Mouse (Mus musculus) forebrain, postnatal 0 days (tissue): Measurements from ENCODE around the gene Camk1d. TPM values are rescaled to one million over a fixed set of nuclear protein-coding genes. Genes with fewer than 3 reads are reported as not detected.

Source experiments
- ATAC-seq: fragments of 200-750 bp; cut with Nextera tagmentation; 2 replicates; pipeline ENCODE4 v1.8.0; 2017; ENCODE audit warnings: mild to moderate bottlenecking, moderate library complexity
- DNase-seq: peaks from one replicate; pipeline ENCODE4 v3.0.0-alpha.2; 2015
- H3K27ac ChIP-seq: fragments of 300-500 bp; sonication (generic); 2 replicates; pipeline ENCODE4 v1.5.1; 2014; ENCODE audit warnings: low read depth, mild to moderate bottlenecking, antibody characterized with exemption, low read length, moderate library complexity, mixed read lengths
- H3K27me3 ChIP-seq: fragments of 300-500 bp; sonication (generic); 2 replicates; pipeline ENCODE4 v1.6.1; 2014; ENCODE audit warnings: mild to moderate bottlenecking, low read length, mixed read lengths; ENCODE audit not compliant: insufficient read depth
- H3K36me3 ChIP-seq: fragments of 300-500 bp; sonication (generic); 2 replicates; pipeline ENCODE4 v1.6.1; 2014; ENCODE audit warnings: mild to moderate bottlenecking, moderate library complexity; ENCODE audit not compliant: insufficient read depth
- H3K4me1 ChIP-seq: fragments of 300-500 bp; sonication (generic); 2 replicates; pipeline ENCODE4 v1.6.1; 2014; ENCODE audit warnings: antibody characterized with exemption; ENCODE audit not compliant: insufficient read depth
- H3K4me2 ChIP-seq: fragments of 300-500 bp; sonication (generic); 2 replicates; pipeline ENCODE4 v1.6.1; 2014; ENCODE audit warnings: low read depth, mild to moderate bottlenecking, moderate library complexity
- H3K4me3 ChIP-seq: fragments of 300-500 bp; sonication (generic); 2 replicates; pipeline ENCODE4 v1.5.1; 2014; ENCODE audit warnings: low read depth, low read length, mixed read lengths
- H3K9ac ChIP-seq: fragments of 300-500 bp; sonication (generic); 2 replicates; pipeline ENCODE4 v1.6.1; 2014; ENCODE audit warnings: mild to moderate bottlenecking
- H3K9me3 ChIP-seq: fragments of 300-500 bp; sonication (generic); 2 replicates; pipeline ENCODE4 v1.6.1; 2016; ENCODE audit warnings: low read length
- CTCF ChIP-seq: sonication (generic); IDR thresholded peaks from 2 replicates; pipeline ENCODE4 v1.5.1; 2016; ENCODE audit warnings: antibody characterized with exemption, control low read depth, low read depth
- WGBS: fragments of 180-500 bp; shearing (Covaris S2); extraction: QIAGEN DNeasy Blood & Tissue Kit; methylation state at CpG from one replicate; pipeline ENCODE4 v1.1.7; 2014; 5-methylcytosine and 5-hydroxymethylcytosine counted together
- polyA plus RNA-seq: library from polyadenylated mRNA; unstranded; fragments of >200 nt; fragmentation: Nextera tagmentation; extraction: Ambion mirVana; gene quantifications from 2 replicates; pipeline ENCODE4 v1.2.1, GENCODE M21; 2015
- total RNA-seq: library from RNA; depleted of rRNA; stranded (reverse); fragments of >200 nt; gene quantifications from 2 replicates; pipeline ENCODE4 v1.2.3, GENCODE M21; 2014

The Camk1d gene
- total and polyA plus RNA-seq, 2 experiments from 2014 or later, result 10.5 to 29.0 TPM

DNA sequence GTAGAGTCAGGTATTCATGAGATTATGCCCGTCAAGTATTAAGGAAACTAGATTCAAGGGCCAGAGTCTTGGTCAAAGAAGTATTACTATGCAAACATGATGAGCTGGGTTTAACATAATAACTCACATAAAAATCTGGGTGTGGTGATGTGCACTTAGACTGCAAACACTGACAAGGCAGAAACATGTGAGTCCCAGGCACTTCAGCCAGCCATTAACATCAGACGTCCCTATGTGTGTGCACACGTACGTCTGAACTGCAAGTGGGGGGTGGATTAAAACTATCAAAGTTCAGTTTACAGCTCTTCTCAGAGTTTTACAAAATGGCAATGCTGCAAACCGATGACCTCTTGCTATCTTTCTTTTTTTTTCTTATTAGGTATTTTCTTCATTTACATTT, 68.0 kb downstream of the Camk1d start:
- 89% methylated on average over 5 of the region's 5 CpGs for WGBS
- no peak overlapping the region for H3K9ac ChIP-seq
- H3K9me3 ChIP-seq, result no peaks in the 10 kb centered on the region

GRCm38 (mm10) chr2:5645584-5645983, 68.7 kb downstream of the Camk1d start:
- Histone ChIP-seq H3K9me3 (no peaks in the 10 kb centered on the region), H3K27me3 (no peaks in the 10 kb centered on the region), H3K9ac (no peak overlapping the region), H3K36me3 (no peaks in the 10 kb centered on the region), H3K4me1 (peaks cover 3% of the 10 kb centered on the region), H3K27ac (no peak overlapping the region), H3K4me3 (no peak overlapping the region), H3K4me2 (no peak overlapping the region)
- WGBS, result 83% methylated on average over 2 of the region's 2 CpGs
- no peak for DNase-seq
- ATAC-seq, result no peak
- no peak for TF ChIP-seq CTCF

More for the DNA sequence above, 68.0 kb downstream of the Camk1d start:
- H3K27ac ChIP-seq, result no peak overlapping the region
- ATAC-seq, result no peak
- no peak for TF ChIP-seq CTCF
- DNase-seq, result no peak
- no peaks in the 10 kb centered on the region for H3K27me3 ChIP-seq
- peaks cover 3% of the 10 kb centered on the region for H3K4me1 ChIP-seq
- H3K36me3 ChIP-seq, result no peaks in the 10 kb centered on the region
- no peak overlapping the region for H3K4me3 ChIP-seq
- no peak overlapping the region for H3K4me2 ChIP-seq

GRCm38 (mm10) chr2:5643937-5644336, 70.4 kb downstream of the Camk1d start:
- H3K4me3 ChIP-seq, result no peak overlapping the region
- WGBS, result 86% methylated on average over 3 of the region's 3 CpGs
- DNase-seq, result no peak
- H3K27ac ChIP-seq, result no peak overlapping the region
- no peak overlapping the region for H3K9ac ChIP-seq
- peaks cover 3% of the 10 kb centered on the region for H3K4me1 ChIP-seq
- no peak for ATAC-seq
- no peak for TF ChIP-seq CTCF
- H3K9me3 ChIP-seq, result no peaks in the 10 kb centered on the region
- no peaks in the 10 kb centered on the region for H3K36me3 ChIP-seq
- no peak overlapping the region for H3K4me2 ChIP-seq
- no peaks in the 10 kb centered on the region for H3K27me3 ChIP-seq

- no peak for DNase-seq
- Histone ChIP-seq H3K4me1 (peaks cover 3% of the 10 kb centered on the region), H3K9me3 (no peaks in the 10 kb centered on the region), H3K4me2 (no peak overlapping the region), H3K36me3 (no peaks in the 10 kb centered on the region), H3K27me3 (no peaks in the 10 kb centered on the region), H3K27ac (no peak overlapping the region), H3K9ac (no peak overlapping the region), H3K4me3 (no peak overlapping the region)
- TF ChIP-seq CTCF, result no peak
- ATAC-seq, result no peak
- WGBS, result 78% methylated on average over 7 of the region's 7 CpGs
Measured at GRCm38 (mm10) chr2:5643226-5643625, 71.1 kb downstream of the Camk1d start.

GRCm38 (mm10) chr2:5642624-5643023, 71.7 kb downstream of the Camk1d start:
- Histone ChIP-seq H3K4me2 (no peak overlapping the region), H3K4me3 (no peak overlapping the region), H3K9ac (no peak overlapping the region), H3K9me3 (no peaks in the 10 kb centered on the region), H3K36me3 (no peaks in the 10 kb centered on the region), H3K4me1 (peaks cover 3% of the 10 kb centered on the region), H3K27me3 (no peaks in the 10 kb centered on the region), H3K27ac (no peak overlapping the region)
- WGBS, result 75% methylated on average over 5 of the region's 5 CpGs
- DNase-seq (no peak), ATAC-seq (no peak)
- no peak for TF ChIP-seq CTCF

- TF ChIP-seq CTCF, result no peak
- Histone ChIP-seq H3K9me3 (no peaks in the 10 kb centered on the region), H3K4me3 (no peak overlapping the region), H3K4me2 (no peak overlapping the region), H3K27me3 (no peaks in the 10 kb centered on the region), H3K4me1 (peaks cover 3% of the 10 kb centered on the region), H3K27ac (no peak overlapping the region), H3K9ac (no peak overlapping the region), H3K36me3 (no peaks in the 10 kb centered on the region)
- 54% methylated on average over 5 of the region's 5 CpGs for whole genome bisulfite sequencing
- ATAC-seq (peak; percentile 34), DNase-seq (peak; percentile 38)
Measured at GRCm38 (mm10) chr2:5641678-5642077, 72.6 kb downstream of the Camk1d start.

DNA sequence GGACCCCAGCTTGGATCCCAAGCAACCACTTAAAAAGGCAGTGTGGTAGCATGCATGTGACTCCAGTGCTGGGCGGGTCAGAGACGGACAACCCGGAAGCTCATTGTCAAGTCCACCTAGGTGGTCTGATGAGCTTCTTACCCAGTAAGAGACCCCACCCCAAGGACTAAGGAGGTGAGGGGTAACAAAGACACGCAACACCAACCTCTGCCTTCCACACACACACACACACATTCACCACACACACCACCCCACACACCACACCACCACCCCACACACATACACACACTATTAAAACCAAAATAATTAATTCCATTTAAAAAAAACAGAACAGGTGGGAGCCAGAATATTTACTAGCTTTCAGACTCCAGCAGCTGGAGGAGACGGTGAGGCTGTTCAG, 73.7 kb downstream of the Camk1d start:
- 90% methylated on average over 5 of the region's 5 CpGs for WGBS
- H3K4me3 ChIP-seq, result no peak overlapping the region
- H3K27ac ChIP-seq, result no peak overlapping the region
- H3K4me1 ChIP-seq, result peaks cover 3% of the 10 kb centered on the region
- H3K9me3 ChIP-seq, result no peaks in the 10 kb centered on the region
- H3K27me3 ChIP-seq, result no peaks in the 10 kb centered on the region
- no peak overlapping the region for H3K4me2 ChIP-seq
- no peak overlapping the region for H3K9ac ChIP-seq
- DNase-seq, result no peak
- H3K36me3 ChIP-seq, result no peaks in the 10 kb centered on the region
- no peak for TF ChIP-seq CTCF
- no peak for ATAC-seq
